Mouse (Mus musculus) skeletal muscle tissue, adult 2 months (tissue): Measurements from ENCODE around the gene Tanc2.

Experiments
- DNase-seq: peaks from one replicate; pipeline ENCODE4 v3.0.0-alpha.2; 2012; ENCODE audit warnings: low read depth, low spot score

Tanc2 gene

DNA sequence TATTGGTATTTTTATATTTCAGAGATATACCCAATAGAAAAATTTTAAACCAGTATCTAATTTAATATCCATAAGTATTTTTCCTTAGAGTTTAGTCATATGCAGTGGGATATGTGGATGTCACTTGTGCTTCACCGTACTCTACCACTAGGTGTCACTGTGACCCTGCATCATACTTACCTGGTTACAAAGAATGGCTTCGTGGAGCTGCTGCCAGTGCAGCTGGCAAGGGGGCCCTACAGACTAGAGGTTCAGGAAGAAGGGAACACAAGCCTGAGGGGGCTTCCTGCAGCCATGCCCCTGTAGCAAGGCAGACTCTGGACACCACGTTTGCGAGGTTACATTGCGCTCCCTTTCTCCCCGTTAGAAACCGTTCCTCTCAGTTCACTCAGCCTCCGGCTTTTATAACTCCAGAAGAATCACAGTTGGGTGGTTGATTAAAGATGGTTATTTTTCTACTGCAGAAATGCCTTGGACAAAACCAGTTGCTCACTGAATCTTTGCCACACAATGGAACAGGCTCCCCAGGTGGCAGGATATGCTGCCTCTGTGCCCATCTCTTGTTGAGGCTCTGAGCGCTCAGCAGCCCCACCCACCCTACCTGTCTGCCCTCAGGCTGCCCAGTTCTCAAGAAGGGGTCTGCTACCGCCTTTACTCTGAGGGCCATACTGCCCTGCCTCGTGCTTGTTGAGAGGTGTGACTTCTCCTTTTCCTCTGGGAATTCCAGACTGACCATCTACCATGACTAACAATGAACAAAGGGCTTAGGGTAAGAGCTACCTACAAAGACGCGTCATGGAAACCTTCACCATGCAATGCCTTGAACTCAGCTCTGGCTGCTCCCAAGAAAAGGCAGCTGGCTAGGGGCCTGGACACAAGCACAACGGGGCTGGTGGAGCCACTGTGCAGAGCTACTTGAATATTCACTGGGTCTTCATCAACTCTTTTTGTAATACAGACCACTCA lies 337.6 kb downstream of the Tanc2 start:
- DNase-seq = peak; percentile 70

DNA sequence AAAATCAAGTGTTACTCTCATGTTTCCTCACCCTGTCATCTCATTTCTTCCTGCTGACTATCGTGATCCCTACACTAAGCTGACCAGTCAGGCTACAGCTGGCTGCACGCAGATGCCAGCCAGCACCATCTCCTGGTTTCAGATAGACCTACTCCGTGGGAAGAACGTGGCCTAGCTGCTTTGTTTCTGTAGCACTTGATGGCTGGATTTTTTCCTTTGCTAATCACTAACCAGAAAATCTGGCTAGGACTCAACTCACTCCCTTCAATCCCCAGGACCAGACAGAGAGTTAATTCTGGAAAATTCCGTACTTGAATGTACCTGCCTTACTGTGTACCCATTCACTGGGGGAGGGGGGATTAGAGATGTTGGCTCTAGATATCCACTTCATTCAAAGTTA lies 338.4 kb downstream of the Tanc2 start:
- DNase-seq = no peak

DNA sequence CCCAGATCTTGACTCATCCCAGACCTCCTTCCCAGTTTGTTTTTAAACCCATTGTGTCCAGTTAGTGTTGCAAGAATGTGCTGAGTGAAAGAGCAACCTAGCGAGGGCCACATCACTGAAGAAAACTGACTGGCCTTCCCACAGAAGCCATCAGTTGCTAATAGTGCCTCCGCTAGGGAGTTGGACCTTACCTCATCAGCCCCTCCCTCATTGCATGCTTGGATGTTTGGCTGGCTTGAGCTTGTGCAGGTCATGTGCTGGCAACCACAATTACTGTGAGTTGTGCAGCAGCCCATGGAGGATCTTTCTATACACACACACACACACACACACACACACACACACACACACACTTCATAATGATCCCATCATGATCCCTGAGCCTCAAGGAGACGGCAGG lies 341.6 kb downstream of the Tanc2 start:
- no peak for DNase-seq

DNA sequence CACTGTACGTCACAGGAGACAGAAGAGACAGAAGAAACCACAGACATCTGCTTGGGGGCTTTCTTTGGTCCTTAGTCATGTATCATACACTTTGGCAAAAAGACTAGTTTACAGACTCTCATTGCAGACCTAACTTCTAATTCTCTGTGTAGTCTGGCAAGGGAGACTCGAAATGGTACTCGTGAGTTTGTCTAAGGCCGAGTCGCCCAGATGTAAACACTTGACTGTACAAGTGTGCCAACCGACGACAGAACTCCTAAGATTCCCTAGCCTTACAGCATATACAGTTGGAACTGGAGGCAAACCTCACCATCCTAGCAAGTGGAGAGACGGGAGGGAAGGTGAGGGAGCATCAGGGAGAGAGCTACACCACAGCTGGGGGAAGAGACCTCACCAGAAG lies 344.0 kb downstream of the Tanc2 start:
- DNase-seq = no peak

DNA sequence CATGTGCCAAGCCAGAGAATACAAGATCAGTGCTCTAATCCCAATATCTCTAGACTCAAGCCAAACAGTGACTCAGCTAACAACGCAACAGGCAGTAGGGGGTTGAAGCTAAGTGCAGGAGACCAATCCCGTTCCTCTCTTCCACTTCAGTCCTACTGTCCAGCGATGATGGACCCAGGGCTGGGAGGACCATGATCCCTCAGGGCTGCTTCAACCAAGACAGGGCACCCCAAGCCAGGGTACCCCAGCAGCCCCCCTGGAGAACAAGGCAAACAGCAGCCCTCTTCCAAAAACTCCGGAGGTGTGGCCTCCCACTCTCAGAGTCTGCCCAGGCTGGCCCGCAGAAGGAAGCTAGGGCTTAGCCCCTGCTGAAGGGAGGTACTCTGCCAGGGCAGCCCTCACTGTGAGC lies 344.5 kb downstream of the Tanc2 start:
- DNase-seq = peak; percentile 65

DNA sequence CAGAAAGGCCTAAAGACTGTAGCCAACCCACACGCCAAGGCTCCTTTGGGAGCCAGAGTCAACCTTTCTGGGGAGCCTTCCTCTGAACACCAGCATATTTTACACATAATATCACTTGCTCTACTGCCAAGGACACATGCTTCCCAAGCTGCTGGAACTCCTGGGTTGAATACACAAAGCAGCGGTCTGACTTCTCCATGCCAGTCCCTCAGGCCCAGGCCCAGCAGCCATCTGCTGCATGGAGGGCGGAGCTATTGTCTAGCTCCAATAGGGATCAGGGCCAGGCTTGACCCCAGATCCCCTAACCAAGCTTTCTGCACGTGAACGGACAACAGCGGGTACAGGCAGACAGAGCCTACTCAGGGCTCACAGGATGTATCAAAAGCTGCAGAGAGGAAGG lies 345.0 kb downstream of the Tanc2 start:
- peak; percentile 85 for DNase-seq

DNA sequence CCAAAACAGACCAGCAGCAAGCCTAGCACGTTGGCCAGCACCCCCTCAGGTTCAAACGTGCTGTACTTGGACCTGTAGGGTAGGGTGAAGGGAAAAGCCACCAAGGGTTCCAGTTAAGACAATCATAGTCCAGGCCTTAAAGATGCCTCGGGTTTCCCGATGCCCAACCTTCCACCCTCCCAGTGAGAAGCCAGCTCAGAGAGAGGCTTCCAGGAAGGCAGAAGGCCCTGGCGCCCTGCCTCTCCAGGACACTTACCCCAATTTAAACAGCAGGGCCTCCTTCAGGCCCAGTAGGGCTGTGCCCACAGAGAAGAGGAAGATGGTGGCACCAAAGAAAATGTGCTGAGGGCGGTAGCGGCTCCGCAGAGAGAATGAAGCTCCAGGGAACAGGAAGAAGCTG lies 345.7 kb downstream of the Tanc2 start:
- no peak for DNase-seq

DNA sequence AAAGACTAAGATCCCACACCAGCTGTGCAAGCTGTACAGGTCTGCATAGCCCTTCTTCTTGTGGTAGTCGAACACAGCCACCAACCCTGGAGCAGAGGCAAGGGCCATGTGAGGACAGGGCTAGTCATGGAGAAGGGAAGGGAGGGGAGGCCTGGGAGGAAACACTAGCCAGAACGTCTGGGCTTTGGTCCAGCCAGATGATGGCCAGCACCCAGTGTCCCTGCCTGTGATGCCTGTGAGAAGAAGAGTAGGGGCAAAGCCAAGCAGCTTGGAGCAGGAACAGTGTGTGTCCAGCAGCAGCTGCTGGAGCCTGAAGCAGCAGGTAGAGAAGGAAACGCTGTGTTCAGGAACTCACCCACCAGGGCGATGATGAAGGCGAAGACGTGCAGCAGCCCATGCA lies 346.4 kb downstream of the Tanc2 start:
- DNase-seq = peak; percentile 96

DNA sequence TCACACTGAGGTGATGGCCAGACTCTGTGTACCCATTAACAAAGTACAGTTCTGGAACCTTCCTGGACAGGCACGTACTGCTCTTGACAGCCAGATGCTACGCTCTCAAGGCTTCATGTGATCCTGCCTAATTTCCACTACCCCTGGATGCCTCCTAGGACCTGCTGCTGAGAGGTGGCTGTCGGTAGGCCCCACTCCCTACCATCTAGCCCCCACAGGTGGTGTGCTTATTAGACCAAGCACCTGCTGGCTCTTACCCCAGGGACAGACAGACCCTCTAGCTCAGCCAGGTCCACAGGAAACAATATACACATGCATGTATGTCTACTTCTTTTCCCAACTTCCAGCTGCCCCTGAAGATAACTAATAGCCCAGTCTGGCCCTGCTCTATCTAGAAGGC lies 347.2 kb downstream of the Tanc2 start:
- DNase-seq = no peak

DNA sequence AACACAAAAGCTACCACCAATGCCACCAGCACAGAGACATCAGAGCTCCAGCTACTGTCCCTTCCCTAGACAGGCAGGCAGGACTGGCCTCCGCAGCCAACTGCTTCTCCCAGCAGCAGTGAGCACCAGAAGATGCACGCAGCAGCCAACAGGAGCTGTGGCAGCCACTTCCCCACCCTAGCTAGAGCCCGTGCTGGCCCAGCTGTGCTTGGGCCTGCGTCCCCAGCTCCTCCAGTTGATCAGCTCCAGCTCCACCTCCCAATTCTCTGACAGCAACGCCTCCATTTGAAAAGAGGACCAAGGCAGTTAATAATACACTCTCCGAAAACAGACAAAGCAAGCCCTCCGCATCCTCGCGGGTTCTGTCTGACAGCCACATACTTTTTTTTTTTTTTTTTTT lies 349.0 kb downstream of the Tanc2 start:
- DNase-seq = peak; percentile 57

DNA sequence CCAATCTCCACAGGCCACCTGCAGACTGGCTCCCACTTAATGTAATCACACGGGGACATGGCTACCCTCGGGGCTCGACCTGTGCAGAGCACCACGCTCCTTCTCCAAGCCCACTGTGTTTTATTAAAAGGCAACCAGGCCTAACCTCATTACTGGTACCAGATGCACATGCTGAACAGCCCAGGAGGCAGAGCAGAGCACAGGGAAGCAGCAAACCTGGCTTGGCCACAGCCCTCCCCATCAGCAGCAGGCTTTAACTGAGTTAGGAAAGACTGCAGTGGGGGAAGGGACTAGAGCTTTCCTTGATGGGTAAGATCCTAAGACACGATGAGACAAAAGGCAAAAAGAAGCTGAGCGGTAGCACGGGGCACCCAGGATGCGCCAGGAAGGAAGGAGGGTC lies 352.2 kb downstream of the Tanc2 start:
- no peak for DNase-seq

DNA sequence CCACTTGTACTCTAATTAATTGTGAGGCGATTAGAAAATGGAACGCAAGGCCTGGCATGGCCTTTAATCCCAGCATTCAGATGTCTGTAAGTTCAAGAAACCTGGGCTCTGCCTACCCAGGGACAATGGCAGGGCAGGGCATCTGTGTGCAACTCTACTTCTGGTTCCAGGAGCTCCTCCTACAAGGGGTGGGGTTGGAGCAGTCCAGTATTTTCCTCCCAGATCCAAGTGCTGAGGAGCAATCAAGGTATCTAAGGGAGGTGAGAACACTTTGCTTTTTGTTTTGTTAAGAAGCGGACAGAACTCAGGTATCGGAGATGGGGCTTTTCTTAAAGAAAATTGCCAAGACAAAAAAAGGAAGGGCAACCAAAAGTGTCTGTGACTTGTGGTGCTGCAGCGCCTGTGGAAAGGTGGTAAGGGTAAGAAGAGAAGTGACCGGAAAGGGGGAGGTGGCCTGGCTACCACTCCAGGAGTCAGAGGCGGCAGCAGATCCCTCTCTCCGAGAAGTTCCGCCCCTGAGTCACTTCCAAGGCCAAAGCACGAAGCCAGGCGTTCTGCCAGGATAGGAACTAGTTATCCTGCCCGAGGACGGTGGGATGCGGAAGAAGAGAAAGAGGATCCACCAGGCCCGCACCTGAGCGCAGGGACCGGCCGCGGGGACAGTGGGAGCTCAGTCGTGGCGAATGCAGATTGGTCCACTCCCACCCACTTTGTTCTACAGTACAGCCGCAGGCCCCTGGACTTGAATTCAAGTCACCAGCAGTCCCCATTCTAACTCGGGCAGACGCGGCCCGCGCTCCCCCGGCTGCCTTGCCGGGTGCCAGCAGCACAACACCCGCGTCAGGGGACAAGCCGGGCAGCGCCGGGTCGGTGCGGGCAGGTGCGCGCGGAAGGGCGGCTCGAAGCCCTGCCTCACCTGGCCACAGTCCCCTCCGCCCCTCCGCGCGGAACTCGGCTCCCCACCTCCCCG lies 353.6 kb downstream of the Tanc2 start:
- DNase-seq = peak; percentile 63

DNA sequence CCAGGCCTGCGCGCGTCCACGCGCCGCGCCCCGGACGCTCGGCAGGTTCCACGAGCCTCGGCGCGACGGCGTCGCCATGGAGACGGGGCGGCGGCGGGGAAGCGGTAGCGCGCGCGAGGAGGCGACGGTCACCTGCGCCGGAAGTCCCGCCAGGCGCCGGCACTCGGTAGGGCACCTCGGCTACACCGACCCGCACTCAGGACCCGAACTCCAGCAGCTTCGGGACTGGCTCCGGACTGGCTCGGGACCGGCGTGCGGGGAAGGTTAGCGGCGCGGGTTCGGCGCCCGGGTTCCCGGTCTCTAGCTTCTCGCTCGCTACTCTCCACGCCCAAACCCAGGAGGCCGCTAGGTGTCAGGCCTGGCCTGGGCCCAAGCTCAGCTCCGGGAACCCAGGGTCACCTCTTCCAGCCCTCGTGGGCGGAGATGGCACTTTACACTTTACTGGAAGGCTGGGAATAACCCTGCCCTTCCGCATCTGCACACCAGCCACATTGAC lies 354.4 kb downstream of the Tanc2 start:
- DNase-seq = peak; percentile 39

DNA sequence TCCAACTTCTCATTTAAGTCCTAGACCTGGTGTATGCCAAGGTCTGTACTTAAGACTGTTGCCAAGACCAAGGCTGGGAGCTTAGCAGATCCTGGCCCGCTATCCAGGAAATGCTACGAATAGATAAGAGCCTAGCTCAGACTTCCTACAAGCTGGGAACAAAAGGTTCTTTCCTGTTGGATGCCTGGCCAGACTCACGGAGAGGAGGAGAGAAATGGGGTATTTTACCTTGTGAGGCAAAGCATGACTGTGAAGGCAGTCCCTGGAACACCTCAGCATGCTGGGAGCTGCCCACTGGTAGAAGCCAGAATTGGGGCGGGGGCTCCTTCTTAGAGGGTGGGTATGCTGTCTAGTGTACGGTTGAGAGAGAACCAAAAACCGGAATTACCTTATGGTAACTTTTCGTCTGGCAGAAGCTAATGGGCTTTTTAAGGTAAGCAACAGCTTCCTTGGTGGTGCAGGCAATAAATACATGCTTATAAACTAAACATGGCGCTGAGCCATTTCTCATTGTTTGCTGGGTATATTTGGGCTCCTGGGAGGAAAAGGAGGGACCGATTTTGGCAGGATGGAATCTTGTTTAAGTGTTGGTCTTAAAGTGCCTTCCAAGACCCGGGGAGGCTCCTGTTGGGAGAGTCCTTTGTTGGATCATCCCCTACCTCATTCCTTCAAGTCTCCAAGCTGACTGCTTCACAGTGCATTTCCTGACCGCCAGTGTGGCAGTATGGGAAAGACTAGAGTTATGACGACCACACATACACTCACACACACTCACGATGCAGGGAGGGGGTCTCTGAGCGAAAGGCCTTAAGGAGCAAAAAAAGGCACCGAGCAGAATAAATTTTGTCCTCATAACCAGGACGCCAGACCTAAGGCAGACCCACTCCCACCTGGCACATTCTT lies 355.2 kb downstream of the Tanc2 start:
- peak; percentile 62 for DNase-seq

DNA sequence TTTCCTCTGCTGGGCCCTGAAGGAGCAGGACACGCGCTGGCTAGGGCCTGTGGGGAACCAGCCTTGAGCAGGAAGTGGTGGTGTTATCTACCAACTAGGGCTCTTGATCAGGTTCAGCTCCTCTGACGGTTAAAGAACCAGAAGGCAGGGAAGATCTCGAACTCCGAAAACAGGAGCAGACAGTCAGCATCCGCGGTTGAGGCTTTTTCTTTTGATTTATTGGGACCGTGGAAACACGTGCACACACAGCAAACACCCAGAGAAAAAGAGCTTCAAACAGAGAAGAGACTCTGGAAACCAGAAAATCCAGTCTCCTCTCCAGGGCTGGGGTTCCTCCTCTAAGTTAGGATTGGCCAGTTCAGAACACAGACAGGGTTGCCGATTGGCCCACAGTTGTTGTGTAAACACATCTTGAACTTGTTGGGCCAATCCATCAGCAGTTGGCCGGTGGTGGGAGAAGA lies 356.9 kb downstream of the Tanc2 start:
- DNase-seq = no peak

DNA sequence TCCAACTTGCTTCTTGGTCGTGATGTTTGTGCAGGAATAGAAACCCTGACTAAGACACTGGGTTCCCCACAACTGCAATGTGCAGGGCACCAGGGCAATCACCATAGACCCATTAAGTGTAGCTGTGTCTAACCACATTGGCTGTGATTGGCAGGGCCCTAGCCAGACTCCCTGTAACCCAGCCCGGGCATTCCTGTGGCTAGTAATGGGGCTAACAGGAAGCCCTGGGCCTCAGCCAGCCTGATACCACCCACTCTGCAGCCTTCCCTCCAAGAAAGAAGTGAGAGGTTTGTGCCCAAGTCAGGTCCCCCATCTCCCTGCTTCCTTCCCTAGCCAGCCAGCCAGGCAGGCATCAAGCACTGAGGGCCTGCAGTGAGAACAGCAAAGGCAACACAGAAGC lies 358.5 kb downstream of the Tanc2 start:
- DNase-seq = no peak

DNA sequence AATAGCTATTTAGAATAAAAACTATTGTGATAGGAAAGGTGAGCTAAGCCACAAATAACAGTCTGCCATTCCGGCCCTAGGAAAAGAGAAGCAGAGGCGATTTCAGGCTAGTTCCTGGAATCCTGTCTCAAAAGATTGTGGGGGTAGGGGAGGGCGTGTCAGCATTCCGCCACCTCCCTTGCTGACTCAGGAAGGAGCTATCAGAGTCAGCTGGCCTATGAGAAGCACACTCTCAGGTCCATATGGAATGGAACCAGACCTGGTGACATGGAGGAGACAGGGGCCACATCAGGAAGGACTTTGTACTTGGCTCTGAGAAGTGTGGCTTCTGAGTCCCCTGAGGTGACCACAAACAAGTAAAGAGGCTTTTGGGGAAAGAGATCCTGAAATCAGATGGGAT lies 360.7 kb downstream of the Tanc2 start:
- DNase-seq = no peak

DNA sequence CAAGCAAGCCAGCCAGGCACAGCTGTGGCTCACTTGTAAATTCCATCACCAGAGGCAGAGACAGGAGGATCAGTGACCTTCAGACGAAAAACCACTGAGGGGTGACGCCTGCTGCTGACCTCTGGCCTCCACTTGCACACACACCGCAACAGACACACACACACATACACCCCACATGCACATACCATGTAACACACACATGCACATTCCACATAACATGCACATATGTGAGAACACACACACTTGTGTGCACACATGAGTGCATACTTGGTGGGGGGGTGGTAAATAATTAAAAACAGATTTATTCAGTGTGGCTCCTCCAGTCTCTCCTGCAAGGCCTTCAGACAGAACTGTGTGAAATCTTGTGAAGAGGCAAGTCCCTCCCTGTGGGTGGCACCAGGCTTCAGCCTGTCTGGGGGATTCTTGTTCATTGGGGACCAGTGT lies 361.8 kb downstream of the Tanc2 start:
- no peak for DNase-seq

DNA sequence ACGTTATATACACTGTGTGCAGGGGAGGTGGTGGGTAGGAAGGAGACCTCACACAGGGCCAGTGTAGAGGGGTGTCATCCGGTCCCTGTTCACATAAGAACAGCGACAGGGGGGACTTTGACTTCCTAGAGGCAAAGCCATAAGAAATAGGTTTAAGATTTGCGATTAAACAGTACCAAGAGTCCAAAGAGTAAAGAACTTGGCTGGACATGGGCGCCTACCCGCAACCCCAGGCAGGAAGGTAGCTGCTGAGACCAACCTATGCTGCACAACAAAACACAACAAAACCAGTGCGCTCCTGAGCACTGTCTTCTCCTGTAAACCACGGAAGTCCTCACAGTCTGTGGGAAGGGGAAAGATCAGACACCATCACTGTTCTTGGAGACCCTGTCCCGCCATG lies 362.3 kb downstream of the Tanc2 start:
- DNase-seq = no peak

DNA sequence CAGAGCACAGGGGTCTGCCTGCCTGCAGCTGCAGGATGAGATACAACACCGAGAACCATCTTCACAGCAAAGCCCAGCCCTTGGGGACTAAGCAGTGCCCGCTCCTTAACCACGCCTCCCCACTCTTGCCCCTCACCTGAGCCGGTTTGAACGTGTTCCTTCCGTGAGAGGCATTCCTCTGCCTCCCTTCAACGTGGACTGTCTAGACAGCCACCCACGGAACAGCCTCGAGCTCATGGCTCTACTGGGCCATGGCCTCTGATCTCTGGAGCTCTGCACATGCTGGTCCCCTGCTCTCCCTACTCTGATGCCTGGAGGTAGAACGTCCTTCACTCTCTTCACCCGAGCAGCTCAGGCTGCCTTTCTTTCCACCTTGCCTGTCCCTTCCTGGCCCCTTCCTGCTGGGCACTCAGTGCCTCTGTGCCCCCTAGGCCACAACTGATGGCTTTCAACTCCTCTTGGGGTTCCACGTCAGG lies 363.2 kb downstream of the Tanc2 start, which contains the start of gene Cyb561:
Gene Cyb561 (minus strand): TSS at position 426 of the 476 bp plus-strand sequence.
- no peak for DNase-seq

DNA sequence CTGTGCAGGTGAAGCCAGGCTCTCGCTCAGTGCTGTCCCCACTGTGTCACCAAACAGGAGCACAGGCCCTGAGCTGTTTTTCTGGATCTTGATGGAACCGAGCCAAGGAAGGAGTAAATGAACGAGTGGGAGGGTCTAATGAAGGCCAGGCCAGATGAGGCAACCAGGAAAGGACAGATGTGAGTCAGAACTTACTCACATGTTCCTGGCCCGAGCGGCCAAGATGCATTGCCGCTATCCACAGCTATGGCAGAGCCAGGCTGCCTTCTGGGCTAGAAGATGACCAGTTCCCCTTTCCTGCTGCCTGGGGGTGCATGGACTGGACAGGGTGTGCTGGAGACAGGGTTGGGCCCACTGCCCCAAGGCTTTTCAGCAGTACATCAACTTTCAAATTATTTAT lies 363.6 kb downstream of the Tanc2 start:
- DNase-seq = peak; percentile 80
